Mouse (Mus musculus): ENCODE results near the gene Gsto2.

DNA sequence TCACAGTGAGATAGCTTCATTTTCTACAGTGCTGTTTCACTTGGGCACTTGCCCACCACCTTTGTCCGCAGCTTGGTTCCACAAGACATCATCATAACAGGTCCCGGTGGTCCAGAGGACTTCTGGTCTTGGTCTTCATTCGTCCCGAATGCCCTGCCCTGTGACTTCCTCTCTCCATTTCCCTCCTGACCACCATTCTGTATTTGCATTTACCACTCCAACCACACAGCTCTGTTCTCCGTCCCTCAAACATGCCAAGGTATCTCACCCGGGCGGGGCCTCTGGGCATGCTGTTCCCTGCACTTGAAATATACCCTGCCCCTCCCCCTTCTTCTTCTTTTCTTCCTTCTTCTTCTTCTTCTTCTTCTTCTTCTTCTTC is 43.9 kb upstream of the Gsto2 start:
- TF ChIP-seq CTCF (IDR thresholded peaks at IDR 0.05; ENCODE audit: insufficient read depth, low read depth, low read length) (no peak), POLR2A (IDR thresholded peaks at IDR 0.05; ENCODE audit: insufficient read depth, low read depth, low read length) (no peak)

Measured in olfactory bulb, adult 2 months (tissue).